Mouse (Mus musculus) lung, postnatal 25 days (tissue): ENCODE results near the gene Hoxa2.

Source experiments
- DNase-seq: peaks from one replicate; pipeline ENCODE4 v3.0.0; 2022; ENCODE audit warnings: low spot score

The Hoxa2 gene

DNA sequence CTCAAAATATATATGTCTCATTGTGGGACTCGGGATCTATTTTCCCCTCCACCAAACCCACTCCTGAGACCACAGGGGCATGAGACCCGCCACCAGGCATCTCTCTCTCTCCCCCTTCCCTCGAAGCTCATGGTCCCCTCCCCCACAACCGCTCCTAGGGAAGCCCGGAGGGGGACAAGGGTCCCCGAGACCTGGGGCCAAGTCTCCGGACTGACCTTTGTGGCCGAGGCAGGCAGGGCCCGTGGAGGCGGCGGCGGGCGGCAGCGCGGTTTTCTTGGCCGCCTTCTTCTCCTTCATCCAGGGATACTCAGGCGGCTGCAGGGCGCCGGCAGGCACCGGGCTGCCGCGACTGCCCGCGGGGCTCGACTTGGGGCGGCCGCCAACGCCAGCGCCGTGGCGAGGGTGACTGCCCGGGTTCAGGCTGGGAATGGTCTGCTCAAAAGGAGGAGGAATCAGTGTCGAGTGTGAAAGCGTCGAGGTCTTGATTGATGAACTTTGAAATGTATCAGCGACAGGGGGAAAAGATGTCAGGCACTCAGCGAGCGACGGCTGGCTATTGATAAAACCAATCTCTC lies 493 bp downstream of the Hoxa2 start:
- DNase-seq, result no peak

DNA sequence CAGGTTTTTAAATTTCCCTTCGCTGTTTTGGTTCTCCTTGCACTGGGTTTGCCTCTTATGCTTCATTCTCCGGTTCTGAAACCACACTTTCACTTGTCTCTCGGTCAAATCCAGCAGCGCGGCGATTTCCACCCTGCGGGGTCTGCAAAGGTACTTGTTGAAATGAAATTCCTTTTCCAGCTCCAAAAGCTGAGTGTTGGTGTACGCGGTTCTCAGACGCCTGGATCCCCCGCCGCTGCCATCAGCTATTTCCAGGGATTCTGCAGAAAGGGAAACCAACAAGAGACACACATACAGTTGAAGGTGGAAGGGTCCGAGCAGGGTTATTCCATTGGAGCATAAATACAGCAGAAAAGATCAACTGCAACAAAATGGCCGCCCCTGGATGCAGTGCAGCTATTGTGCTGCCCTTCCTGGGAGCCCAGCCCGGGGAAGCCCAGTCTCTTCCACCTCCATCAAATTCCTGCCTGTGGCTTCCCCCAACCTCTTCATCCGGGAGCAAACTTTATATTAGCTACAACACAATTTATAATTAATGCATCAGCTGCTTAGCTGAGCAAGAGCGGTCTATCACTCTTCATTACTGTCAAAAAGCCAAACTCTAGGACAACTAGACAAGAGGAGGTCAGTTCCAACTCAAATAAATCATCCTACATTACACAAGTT lies 1.1 kb downstream of the Hoxa2 start:
- DNase-seq, result no peak

DNA sequence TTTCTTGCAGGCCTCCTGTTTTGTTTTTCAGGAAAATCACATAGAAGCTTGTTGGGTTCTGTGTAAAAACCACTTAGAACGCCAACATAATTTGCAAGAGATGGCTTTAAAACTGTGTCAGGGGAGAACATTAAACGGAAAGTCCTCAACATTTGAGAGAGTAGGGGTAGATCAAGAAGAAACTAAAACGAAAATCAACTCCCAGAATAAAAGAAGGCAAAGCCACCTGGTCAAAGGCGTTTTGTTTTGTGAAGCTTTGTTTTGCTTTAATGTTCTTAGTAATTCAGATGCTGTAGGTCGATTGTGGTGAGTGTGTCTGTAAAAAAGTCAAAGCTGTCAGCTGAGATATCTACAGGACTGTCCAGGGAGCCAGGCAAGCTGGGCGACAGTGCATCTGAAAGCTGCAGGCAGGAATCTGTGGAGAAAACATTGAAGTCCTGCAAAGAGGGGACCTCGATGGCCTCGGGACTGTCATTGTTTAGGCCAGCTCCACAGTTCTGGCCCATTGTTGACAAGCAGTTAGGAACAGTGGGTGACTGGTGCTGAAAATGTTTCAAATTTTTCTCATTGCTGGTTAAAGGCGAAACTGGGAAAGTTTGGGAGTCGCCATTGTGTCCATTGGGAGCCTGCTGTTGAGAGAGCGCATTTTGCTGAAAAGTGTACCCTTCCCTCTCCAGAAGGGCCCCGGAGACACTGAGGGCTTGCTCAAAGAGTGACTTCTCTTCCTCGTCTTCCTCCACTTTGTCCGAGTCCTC lies 1.8 kb downstream of the Hoxa2 start:
- DNase-seq, result no peak

DNA sequence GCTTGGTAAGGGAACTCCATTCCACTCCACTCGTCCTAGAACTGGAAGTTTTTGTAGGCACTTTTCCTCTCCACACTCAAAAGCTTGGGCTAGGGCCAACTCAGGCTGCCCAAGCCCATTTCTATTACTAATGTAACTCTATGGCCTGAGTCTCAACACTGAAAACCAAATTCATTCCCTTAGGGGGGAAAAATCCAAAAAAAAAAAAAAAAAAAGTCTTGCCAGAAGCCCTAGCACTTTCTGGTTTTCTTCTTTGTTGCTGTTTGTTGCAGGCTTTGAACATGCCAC lies 2.6 kb downstream of the Hoxa2 start:
- no peak for DNase-seq

DNA sequence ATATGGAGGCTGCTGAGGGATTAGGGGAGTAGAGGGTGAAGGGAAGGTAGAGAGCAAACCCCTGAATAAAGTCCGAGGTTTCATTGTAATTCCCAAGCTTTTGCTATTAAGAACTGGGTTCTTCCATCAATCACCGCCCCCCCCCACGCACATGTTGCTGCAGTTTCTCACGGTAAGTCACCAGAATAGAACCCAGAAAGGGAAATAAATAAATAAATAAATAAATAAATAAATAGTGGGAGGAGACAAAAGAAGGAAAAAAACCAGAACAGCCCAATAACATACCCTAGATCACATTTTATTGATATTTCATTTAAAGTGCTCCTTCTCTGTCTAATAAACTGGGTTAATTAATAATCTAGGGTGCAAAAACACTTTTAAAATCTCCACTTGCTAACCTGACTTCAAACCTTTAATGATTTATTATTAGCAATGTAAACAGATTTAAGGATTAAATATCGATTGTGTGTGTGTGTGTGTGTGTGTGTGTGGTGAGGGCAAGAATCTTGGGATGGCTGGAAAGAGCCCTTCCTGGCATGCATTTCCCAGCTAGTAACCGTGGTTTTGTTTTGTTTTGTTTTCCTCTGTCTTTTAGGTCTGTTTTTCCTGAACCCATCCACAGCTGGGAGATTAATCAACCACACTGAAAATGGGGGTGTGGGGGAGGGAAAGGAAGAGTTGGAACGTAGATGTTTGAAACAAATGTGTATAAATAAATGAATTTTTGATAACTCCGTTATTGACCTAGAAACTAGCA lies 3.1 kb downstream of the Hoxa2 start:
- DNase-seq, result no peak

DNA sequence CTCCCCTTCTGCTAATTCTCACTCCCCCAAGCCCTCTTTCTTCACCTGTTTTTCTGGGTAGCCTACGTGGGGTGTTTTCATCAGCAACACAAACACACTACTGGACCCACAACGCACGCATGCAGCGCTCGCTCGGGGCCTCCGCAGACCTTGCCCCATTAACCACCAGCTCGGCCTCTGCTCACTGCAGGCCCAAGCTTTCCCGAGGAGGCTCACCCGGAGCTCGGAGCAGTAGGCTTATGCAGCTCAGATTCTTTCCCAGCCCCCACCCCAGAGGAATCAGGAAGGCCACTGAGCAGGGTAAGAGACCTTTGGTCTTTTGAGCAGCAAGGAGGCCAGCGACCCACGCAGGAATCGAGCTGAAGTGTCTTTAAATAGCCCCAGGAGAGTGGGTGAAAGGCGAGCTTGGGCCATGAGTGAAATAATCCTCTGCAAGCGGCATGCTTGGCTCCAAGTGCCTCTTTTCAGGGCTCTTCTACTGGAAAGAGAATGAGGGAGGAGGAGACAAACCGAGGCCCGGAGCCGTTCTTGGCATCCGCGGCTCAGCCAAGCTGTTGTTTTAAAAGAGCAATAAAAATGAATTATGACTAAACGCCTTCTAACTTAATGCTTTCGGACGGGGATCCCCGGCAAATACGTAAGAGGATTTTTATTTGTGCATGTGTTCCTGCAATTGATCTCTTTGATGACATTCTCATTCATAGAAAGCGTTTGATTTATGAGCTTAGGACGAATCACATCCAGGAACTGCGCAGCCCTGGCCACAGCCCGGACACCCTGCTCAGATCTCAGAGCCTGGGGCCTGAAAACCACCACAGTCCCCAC lies 3.9 kb downstream of the Hoxa2 start:
- DNase-seq, result no peak

DNA sequence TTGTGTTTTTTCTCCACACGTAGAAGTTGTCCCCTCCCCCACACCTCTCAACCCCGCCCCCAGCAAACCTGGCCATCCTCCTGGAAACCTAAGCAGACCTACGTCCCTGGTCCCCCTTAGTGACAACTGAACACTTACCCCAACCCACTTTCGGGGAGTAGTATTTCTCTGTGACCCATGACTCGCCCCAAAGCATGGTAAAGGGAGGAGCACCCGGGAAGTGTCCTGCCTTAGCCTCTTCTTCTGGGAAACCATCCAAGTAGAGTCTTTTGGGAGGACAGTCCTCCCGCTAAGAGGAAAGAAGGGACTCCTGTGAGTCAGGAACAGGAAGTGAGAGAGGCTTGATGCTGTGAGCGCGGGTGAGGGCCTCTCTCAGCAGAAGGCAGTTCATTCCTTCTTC lies 4.7 kb downstream of the Hoxa2 start:
- no peak for DNase-seq

DNA sequence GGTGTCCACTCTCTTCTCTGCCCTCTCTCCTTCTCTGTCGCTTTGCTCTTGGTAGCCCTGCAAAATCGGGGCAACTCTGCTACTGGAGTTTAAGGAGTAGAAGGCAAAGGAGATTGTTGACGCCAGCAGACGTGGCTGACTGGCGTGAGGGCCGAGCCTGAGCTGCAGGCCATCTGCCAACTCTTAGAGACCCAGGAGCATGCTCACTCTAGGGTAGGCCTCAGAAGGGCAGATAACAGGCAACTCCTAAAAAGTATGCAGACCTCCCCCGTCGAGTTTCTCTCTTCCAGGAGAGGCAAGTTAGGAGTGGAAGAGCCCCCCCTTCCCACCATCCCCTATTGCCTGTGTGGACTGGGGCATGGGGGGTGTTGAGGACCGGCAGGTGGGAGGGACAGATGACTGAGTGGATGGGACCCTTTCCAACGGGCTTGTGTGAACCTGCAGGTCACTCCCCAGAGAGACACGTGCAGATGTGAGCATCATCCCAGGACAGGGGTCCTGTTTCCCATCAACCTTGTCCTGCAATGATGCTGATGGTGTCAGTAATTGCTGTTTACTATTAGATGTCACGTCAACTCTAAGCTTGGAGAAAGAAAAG lies 5.4 kb downstream of the Hoxa2 start:
- DNase-seq, result no peak

DNA sequence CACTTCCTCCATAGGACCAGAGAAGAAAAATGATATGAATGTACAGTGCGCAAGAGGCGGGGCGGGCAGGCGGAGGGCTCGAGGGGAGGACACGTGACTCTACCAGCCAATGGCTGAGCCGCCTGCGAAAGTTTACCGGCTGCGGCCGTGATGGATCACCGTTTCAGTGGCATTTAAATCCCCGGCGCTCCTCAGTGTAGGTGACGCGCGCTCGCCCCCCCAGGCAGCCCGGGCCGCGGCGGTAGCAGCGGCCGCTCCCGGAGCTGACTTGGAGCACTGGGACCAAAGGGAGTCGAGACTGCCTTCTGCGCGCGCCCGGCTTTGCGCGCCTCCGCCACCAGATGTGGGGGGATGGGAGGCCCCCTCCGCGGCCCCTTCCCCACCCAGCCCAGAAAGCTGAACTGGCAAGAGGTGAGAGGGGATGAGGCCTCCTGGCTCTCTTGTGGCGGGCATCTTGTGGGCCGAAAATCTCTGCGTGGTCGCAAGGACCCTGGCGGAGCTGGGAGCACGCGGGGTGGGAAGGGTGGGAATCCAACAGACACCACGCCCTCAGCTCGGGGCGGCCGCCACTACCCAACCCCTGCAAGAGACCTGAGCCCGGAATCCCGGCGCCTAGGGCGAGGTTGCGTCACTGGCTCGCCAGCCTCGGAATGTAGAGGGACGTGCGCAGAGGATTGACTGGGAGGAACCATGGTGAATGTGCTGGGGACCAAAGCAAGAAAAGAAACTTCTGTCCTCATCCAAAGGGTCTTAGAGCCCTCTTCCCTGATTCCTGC lies 6.2 kb downstream of the Hoxa2 start, which contains the start of gene Hoxa1:
TSS of gene Hoxa1 (minus strand) at position 42 of the 776 bp plus-strand sequence.
- peak; percentile 85 for DNase-seq

DNA sequence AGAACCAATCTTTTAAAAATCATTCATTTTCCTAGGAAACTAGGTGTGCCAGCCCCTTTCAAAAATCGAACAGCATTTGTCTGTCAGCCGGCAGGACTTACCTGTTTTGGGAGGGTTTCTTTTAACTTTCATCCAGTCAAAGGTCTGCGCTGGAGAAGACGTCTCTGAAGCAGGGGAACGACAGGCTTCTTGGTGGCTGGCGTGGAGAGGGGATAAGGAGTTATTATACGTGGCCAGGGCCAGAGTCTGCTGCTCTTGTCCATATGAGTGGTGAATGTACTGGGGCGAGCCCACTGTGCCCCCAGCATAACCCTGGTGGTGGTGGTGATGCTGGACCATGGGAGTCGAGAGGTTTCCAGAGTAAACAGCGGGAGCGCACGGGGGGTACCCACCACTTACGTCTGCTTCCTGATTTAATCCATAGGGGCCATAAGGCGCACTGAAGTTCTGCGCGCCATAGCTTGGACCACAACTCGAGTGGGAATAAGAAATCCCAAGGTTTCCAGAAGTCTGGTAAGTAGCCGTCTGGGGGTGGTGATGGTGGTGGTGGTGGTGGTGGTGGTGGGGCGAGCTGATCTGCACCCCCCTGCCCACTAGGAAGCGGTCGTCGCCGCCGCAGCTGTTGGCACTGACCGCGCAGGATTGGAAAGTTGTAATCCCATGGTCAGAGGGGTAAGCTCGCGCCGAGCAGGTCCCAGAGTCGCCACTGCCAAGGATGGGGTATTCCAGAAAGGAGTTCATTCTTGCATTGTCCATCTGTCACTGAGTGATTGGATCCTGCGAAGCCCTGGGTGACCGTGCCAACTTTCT lies 7.0 kb downstream of the Hoxa2 start:
- DNase-seq, result no peak

DNA sequence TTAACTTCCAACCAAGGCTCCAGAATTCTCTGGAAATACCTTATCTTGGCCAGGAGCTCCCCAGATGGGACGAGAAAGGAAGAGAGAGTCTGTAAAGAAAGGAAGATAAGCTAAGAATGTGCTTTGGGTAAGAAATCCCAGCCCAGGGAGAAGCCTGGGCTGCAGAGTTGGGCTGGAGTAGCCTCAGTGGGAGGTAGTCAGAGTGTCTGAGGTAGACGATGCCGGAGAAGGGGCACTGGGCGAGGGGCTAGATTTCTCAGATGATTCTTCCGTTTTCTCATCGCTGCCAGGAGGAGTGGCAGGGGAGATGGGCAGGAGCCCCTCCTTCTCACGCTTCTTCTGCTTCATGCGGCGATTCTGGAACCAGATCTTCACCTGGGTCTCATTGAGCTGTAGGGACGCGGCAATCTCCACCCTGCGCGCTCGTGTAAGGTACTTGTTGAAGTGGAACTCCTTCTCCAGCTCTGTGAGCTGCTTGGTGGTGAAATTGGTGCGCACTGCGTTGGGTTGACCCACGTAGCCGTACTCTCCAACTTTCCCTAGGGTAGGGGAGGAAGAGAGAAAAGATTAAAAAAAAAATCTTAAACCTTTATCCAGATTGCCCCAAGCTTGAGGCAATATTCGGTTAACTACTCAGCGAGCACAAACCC lies 8.0 kb downstream of the Hoxa2 start:
- DNase-seq, result no peak

DNA sequence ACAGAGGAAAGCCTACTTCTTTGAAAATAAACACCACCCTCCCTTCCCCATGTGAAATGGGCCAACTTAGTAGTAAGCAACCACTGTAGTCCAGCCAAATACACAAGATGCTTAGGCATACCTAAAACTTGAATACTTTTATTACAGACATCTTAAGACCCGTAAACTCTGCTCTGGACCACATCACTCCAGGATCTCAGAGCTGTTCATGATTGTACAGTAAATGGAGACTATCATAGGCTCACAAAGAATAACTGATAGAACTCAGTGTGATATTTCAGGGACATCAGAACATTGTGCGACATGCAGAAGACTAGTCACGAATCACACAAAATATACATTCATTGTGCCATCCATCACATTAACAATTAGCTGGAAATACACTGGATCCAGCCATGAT lies 9.2 kb downstream of the Hoxa2 start:
- no peak for DNase-seq

DNA sequence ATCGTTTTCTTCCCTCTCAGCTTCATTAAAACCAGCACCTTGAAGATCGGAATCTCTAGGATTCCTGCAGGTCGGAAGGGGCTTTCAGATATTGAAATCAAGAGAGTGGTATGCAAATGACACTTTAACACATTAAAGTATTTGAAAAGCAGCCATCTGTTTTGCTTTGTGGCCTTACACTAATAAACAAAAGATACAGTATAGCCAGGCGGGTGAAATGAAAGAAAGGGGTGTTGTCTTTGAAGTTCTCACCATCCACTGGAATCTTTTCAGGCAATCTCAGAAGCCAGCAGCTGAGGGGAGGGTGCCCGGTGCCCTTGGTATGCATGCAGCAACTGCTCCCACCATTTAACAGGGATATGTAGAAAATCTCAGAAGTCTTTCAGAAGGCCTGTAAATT lies 10.6 kb downstream of the Hoxa2 start:
- DNase-seq, result no peak

DNA sequence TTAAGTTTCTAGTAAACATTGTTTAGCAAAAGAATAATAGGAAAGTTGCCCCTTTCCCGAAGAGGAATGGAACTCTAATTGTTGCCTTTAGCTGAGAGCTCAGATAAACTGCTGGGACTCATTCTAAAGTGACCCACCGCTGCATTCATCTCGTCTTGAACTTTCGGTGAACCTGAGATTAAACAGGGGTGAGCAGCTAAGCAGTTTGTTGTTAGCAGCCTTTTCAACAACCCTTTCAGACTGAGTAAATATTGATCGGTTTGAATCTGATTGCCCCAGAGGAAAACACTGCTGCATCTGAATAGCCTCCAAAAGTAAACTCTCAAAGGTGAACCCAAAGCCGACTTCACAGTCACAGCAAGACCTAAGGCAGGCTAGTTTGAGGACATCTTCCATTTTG lies 11.4 kb downstream of the Hoxa2 start:
- no peak for DNase-seq

DNA sequence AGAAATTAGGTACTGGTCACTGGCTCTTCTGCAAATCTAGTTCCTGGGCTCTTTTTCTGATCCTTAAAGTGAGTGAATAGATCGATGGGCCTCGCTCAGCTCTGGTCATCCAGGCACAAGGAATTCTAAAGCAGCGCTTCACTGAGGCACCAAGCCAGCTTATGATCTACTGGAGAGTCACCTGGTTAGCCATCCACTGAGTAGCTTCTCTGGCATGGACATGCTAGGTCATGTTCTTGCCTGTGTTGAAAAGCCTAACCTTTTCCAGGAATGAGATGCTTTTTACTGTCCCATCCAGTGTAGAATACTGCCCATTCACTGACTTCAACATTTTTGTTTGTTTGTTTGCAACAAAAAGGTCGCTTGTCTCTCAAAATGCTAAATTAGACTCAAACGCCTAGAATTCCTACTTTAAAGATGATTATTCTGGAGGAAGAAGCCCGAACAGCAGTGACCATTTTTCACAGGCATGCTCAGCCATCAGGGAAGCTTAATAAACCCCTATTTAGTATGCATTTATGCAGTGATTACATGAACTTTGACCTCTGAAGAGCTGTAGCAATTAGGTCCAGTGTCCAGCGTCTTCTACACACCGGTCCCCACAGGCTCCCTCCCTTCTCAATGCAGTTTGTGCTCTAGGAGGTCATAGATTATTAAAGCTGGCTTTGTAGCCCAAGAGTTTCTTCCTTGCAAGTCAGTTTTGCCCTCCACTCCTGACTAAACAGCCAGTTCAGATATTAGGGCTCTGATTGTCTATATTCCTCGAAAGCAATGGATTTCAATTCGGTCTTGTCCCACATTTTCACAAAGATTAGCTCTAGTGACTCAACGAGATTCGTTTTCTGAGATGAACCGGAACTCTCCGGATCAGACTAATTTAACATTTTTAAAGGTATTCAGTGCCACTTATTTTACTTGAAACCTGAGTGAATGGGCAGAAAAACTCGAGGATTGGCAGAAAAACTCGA lies 12.1 kb downstream of the Hoxa2 start:
- no peak for DNase-seq

DNA sequence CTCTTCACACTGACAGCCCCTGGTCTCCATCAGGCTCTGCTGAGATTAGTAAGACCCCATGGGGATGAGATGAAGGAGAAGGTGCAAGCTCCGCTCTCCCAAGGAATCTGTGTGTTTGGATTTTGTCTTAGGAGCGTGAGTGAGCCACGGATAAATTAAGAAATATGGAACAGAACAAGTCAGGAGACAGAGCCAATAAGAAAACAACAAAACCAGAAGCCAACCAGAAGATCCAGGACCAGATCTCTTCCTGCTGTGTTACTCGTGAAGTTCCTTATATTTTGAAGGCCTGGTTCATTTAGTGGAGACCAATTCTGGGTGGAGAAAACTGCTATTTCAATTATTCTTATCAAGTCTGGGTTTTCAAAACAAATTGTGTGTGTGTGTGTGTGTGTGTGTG lies 13.1 kb downstream of the Hoxa2 start:
- no peak for DNase-seq

DNA sequence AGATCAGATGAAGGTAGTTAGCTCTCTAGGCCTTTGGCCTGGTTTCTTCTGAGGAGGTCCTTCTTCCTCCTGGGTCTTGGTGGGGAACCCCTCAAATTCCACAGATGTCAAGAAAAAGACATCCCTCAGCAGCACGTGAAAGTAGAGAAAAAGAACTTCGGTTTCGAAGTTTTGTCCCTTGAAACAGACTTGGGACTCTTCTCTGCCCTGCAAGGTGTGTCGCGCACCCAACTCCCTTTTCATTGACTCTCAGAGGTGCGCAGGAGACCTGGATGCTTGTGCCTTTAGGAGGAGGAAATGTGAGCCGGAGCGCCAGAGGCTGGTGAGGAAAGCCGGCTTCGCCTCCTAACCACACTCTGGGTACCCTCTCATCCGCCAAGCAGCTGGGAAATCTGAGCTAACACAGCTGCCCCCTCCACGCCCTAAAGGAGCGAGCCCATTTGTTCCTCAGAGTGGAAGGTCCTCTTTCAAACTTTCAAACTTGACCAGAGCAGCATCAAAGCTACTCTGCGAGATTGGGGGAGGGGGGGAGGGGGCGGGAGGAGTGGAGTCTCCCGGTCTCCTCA lies 14.1 kb downstream of the Hoxa2 start:
- no peak for DNase-seq

DNA sequence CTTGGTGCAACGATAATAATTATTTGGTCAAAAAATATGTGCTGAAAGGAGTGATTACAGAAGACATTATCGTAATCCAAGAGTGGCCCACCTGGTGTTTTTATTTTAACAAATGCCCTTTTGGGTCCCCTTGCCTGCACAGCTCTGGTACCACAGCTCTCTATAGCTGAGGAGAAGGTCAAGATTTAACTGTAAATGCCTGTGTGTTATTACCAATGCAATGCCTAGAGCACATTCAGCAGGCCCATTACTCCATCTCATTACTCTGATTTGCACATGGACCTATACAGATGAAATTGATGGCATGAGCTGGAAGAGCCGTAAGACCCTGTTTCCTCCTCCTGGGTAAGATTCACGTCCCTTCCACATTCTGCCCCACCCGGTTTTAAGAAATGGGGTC lies 25.5 kb downstream of the Hoxa2 start:
- no peak for DNase-seq
